Mouse (Mus musculus) CH12.LX (cell line): Measurements from ENCODE around the gene Glra1. TPM values are rescaled to one million over a fixed set of nuclear protein-coding genes. Genes with fewer than 3 reads are reported as not detected.

Experiments
- DNase-seq: peaks from one replicate; pipeline ENCODE4 v3.0.0-alpha.2; 2013; ENCODE audit errors: extremely low read depth
- H3K27ac ChIP-seq: 2 replicates; pipeline ENCODE4 v1.5.1; 2012; ENCODE audit warnings: low read depth, mild to moderate bottlenecking, control low read depth, moderate library complexity; ENCODE audit not compliant: insufficient read depth
- H3K27me3 ChIP-seq: replicated peaks from 2 replicates; pipeline ENCODE3; 2012; ENCODE audit warnings: inconsistent platforms
- H3K36me3 ChIP-seq, 2 experiments: replicated peaks in 1 of 2; 2 replicates each; pipeline versions ENCODE3 to v1.6.1; 2012; ENCODE audit warnings: inconsistent platforms in 1 of 2, low read length in 1 of 2, mild to moderate bottlenecking in 1 of 2, mixed read lengths in 1 of 2, moderate library complexity in 1 of 2; ENCODE audit not compliant: control insufficient read depth in 1 of 2, insufficient read depth in 1 of 2
- H3K4me1 ChIP-seq, 2 experiments: 2 replicates each; pipeline ENCODE4 v1.6.1; 2012; ENCODE audit warnings: inconsistent platforms in 1 of 2, moderate library complexity in 1 of 2; ENCODE audit not compliant: insufficient read depth in 2 of 2, control insufficient read depth in 1 of 2
- H3K4me2 ChIP-seq: 2 replicates; pipeline ENCODE4 v1.6.1; 2012; ENCODE audit warnings: low read depth, mild to moderate bottlenecking, control low read depth; ENCODE audit not compliant: poor library complexity, insufficient read depth, severe bottlenecking
- H3K4me3 ChIP-seq, 3 experiments: fragments of 150-350 bp in 1 of 3; sonication (generic) in 1 of 3; replicated peaks in 1 of 3; 2 replicates each; pipeline versions ENCODE3 to v1.5.1; 2011 to 2012; ENCODE audit warnings: low read depth in 2 of 3, low read length in 2 of 3, mild to moderate bottlenecking in 2 of 3, moderate library complexity in 2 of 3, control low read depth in 1 of 3, improper control_type of control experiment in 1 of 3, inconsistent platforms in 1 of 3, mixed read lengths in 1 of 3; ENCODE audit not compliant: poor library complexity in 1 of 3
- H3K79me2 ChIP-seq: replicated peaks from 2 replicates; pipeline ENCODE4 v1.6.1; 2012; ENCODE audit warnings: mild to moderate bottlenecking, moderate library complexity; ENCODE audit not compliant: control insufficient read depth, poor library complexity, insufficient read depth, severe bottlenecking; ENCODE audit errors: extremely low read depth
- H3K9ac ChIP-seq: 2 replicates; pipeline ENCODE4 v1.6.1; 2012; ENCODE audit warnings: low read depth, mild to moderate bottlenecking, control low read depth, moderate library complexity; ENCODE audit not compliant: insufficient read depth
- H3K9me3 ChIP-seq: replicated peaks from 2 replicates; pipeline ENCODE3; 2012; ENCODE audit warnings: low read length, inconsistent platforms, mixed read lengths
- BHLHE40 ChIP-seq: IDR thresholded peaks from 2 replicates; pipeline ENCODE4 v1.6.1; 2011; ENCODE audit warnings: mild to moderate bottlenecking, low read depth, low read length, improper control_type of control experiment
- CHD1 ChIP-seq: IDR thresholded peaks from 2 replicates; pipeline ENCODE4 v1.6.1; 2012; ENCODE audit warnings: low read depth, low read length, improper control_type of control experiment, inconsistent platforms
- CHD2 ChIP-seq: IDR thresholded peaks from 2 replicates; pipeline ENCODE4 v1.6.1; 2011; ENCODE audit warnings: low read length, improper control_type of control experiment
- CTCF ChIP-seq, 2 experiments: IDR thresholded peaks in 1 of 2; conservative IDR thresholded peaks in 1 of 2; 2 replicates each; pipeline ENCODE4 v1.5.1; 2011 to 2012; ENCODE audit warnings: low read depth in 2 of 2, low read length in 2 of 2, improper control_type of control experiment in 1 of 2, inconsistent platforms in 1 of 2, mild to moderate bottlenecking in 1 of 2, moderate library complexity in 1 of 2
- EP300 ChIP-seq: IDR thresholded peaks from 2 replicates; pipeline ENCODE4 v1.6.1; 2011; ENCODE audit warnings: low read length, improper control_type of control experiment
- GABPA ChIP-seq: IDR thresholded peaks from 2 replicates; pipeline ENCODE4 v1.6.1; 2012; ENCODE audit warnings: low read depth, low read length, improper control_type of control experiment, inconsistent platforms; ENCODE audit not compliant: insufficient replicate concordance
- KAT2A ChIP-seq: IDR thresholded peaks from 2 replicates; pipeline ENCODE4 v1.6.1; 2012; ENCODE audit warnings: low read length, improper control_type of control experiment, inconsistent platforms; ENCODE audit not compliant: insufficient replicate concordance
- MAX ChIP-seq: IDR thresholded peaks from 2 replicates; pipeline ENCODE4 v1.6.1; 2011; ENCODE audit warnings: low read length, improper control_type of control experiment
- MAZ ChIP-seq: IDR thresholded peaks from 2 replicates; pipeline ENCODE4 v1.6.1; 2012; ENCODE audit warnings: low read depth, mild to moderate bottlenecking, inconsistent platforms, low read length, improper control_type of control experiment, moderate library complexity
- MEF2A ChIP-seq: IDR thresholded peaks from 2 replicates; pipeline ENCODE4 v1.6.1; 2014; ENCODE audit warnings: low read depth, mild to moderate bottlenecking, inconsistent platforms, low read length, improper control_type of control experiment, borderline replicate concordance
- MXI1 ChIP-seq: IDR thresholded peaks from 2 replicates; pipeline ENCODE4 v1.6.1; 2011; ENCODE audit warnings: mild to moderate bottlenecking, low read depth, low read length, improper control_type of control experiment
- MYC ChIP-seq: IDR thresholded peaks from 2 replicates; pipeline ENCODE4 v1.6.1; 2011; ENCODE audit warnings: low read depth, mild to moderate bottlenecking, improper control_type of control experiment, low read length
- NELFE ChIP-seq: IDR thresholded peaks from 2 replicates; pipeline ENCODE4 v1.6.1; 2011; ENCODE audit warnings: low read depth, low read length, improper control_type of control experiment
- NRF1 ChIP-seq: IDR thresholded peaks from 2 replicates; pipeline ENCODE4 v1.6.1; 2014; ENCODE audit warnings: low read depth, mild to moderate bottlenecking, inconsistent platforms, low read length, improper control_type of control experiment, moderate library complexity
- POLR2A ChIP-seq: IDR thresholded peaks from 2 replicates; pipeline ENCODE4 v1.6.1; 2011; ENCODE audit warnings: low read depth, mild to moderate bottlenecking, improper control_type of control experiment, low read length
- RAD21 ChIP-seq: IDR thresholded peaks from 2 replicates; pipeline ENCODE4 v1.6.1; 2011; ENCODE audit warnings: low read depth, mild to moderate bottlenecking, low read length, improper control_type of control experiment, moderate library complexity
- RCOR1 ChIP-seq: conservative IDR thresholded peaks from 2 replicates; pipeline ENCODE4 v1.6.1; 2012; ENCODE audit warnings: low read depth, mild to moderate bottlenecking, inconsistent platforms, low read length, improper control_type of control experiment
- SIN3A ChIP-seq: IDR thresholded peaks from 2 replicates; pipeline ENCODE4 v1.6.1; 2012; ENCODE audit warnings: low read length, improper control_type of control experiment, inconsistent platforms
- TCF12 ChIP-seq: IDR thresholded peaks from 2 replicates; pipeline ENCODE4 v1.6.1; 2014; ENCODE audit warnings: low read depth, mild to moderate bottlenecking, inconsistent platforms, low read length, improper control_type of control experiment
- USF1 ChIP-seq: IDR thresholded peaks from 2 replicates; pipeline ENCODE4 v1.6.1; 2014; ENCODE audit warnings: low read depth, mild to moderate bottlenecking, inconsistent platforms, low read length, improper control_type of control experiment
- ZKSCAN1 ChIP-seq: IDR thresholded peaks from 2 replicates; pipeline ENCODE4 v1.6.1; 2012; ENCODE audit warnings: low read depth, inconsistent platforms, low read length, improper control_type of control experiment, borderline replicate concordance
- dilution Hi-C: fragments of 300-500 bp; cut with MboI; formaldehyde crosslinking; loops from 2 replicates; pipeline ENCODE4 v1.14.3; 2020; ENCODE audit warnings: low sequenced_read_pairs; ENCODE audit not compliant: extremely low pct_unique_long_range_greater_than_20kb, extremely low pct_ligation_motif_present
- in situ Hi-C: fragments of 300-500 bp; cut with MboI; formaldehyde crosslinking; loops from 3 replicates; pipeline ENCODE4 v1.14.3; 2019; ENCODE audit warnings: low sequenced_read_pairs, low pct_ligation_motif_present, low pct_unique_long_range_greater_than_20kb, mixed read lengths
- polyA plus RNA-seq: library from polyadenylated mRNA; unstranded; fragments of >175 nt; gene quantifications from 2 replicates; pipeline ENCODE4 v1.2.1, GENCODE M21; 2012; ENCODE audit warnings: low read depth; ENCODE audit not compliant: insufficient read length
- total RNA-seq, 2 experiments: library from RNA; depleted of rRNA; stranded (reverse); fragments of 300-350 nt in 1 of 2; fragments of >200 nt in 1 of 2; gene quantifications; 2 replicates each; pipeline ENCODE4 v1.2.3; 2012 to 2014

Glra1 gene
- total and polyA plus RNA-seq, 3 experiments: not detected

- H3K9ac ChIP-seq: peak overlapping the region; percentile 86
- H3K4me2 ChIP-seq: peak overlapping the region; percentile 67
- peaks cover 0 to 14% of the 10 kb centered on the region in 2 experiments for H3K36me3 ChIP-seq
- no peaks in the 10 kb centered on the region for H3K27me3 ChIP-seq
- no peak for DNase-seq
- peak overlapping the region; percentile 80 for H3K27ac ChIP-seq
- H3K9me3 ChIP-seq: no peaks in the 10 kb centered on the region
- peaks cover 2 to 17% of the 10 kb centered on the region in 2 experiments; a peak in 3 of 4 replicates for H3K4me1 ChIP-seq
- H3K4me3 ChIP-seq: peak overlapping the region; percentile 73 to 93 (median 86)
- dilution Hi-C loops: no loop called here
- in situ Hi-C loops: no loop called here
- TF ChIP-seq KAT2A: no peak
- peak; percentile 70; the same call in 1 of the 2 replicates for TF ChIP-seq MAX
- no peak for TF ChIP-seq NRF1
- TF ChIP-seq MYC: peak; percentile 62
- peak; percentile 72; the same call in 1 of the 2 replicates for TF ChIP-seq BHLHE40
- TF ChIP-seq, all 38 proteins: peak for 3
- H3K79me2 ChIP-seq: peaks cover 34% of the 10 kb centered on the region
These were observed 140.0 kb downstream of the Glra1 start for GRCm38 (mm10) chr11:55468012-55468411.

DNA sequence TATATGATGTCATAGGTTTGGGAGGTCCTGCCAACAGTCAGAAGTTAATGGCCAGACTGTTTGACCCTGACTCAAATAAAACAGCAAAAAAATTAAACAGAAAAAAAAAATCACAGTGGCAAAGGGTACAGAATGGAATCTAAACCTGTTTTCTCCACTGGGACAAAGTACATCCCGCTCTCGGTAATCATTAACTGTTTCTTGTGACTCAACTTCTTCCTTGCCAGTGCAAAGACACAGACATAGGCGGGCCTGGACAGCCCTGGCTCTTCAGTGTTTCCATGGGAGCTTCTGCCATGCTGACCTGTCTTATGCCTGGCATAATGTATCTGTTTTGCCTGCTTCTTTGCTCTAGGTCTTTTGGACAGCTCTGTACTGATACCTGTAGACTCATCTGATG lies 142.8 kb downstream of the Glra1 start:
- peaks cover 9% of the 10 kb centered on the region for H3K79me2 ChIP-seq
- H3K27ac ChIP-seq: no peak overlapping the region
- no peaks in the 10 kb centered on the region for H3K9me3 ChIP-seq
- in situ Hi-C loops (no loop called here), dilution Hi-C loops (no loop called here)
- DNase-seq: no peak
- H3K27me3 ChIP-seq: no peaks in the 10 kb centered on the region
- no peak for TF ChIP-seq CTCF (conservative IDR thresholded peaks at IDR 0.05 in 1 of 2, IDR thresholded peaks at IDR 0.05 in 1 of 2; ENCODE audit: low read depth in 2 of 2, low read length in 2 of 2)
- TF ChIP-seq POLR2A: no peak
- TF ChIP-seq MEF2A: no peak
- no peak for TF ChIP-seq CHD2
- TF ChIP-seq NELFE: no peak
- no peak for TF ChIP-seq RCOR1
- TF ChIP-seq MAZ: no peak
- no peak for TF ChIP-seq USF1
- TF ChIP-seq CHD1: no peak
- TF ChIP-seq SIN3A: no peak
- no peak for TF ChIP-seq GABPA
- TF ChIP-seq ZKSCAN1: no peak
- TF ChIP-seq MYC: no peak
- no peak for TF ChIP-seq MXI1
- TF ChIP-seq RAD21: no peak
- no peak for TF ChIP-seq BHLHE40
- TF ChIP-seq TCF12: no peak
- no peak for TF ChIP-seq EP300
- no peak overlapping the region for H3K4me3 ChIP-seq
- H3K4me2 ChIP-seq: no peak overlapping the region
- peaks cover 2 to 18% of the 10 kb centered on the region in 2 experiments; a peak in 3 of 4 replicates for H3K4me1 ChIP-seq
- no peak overlapping the region for H3K9ac ChIP-seq
- H3K36me3 ChIP-seq: no peaks in the 10 kb centered on the region
